Mouse (Mus musculus): Measurements from ENCODE around the gene Eml3.

Gene Eml3

DNA sequence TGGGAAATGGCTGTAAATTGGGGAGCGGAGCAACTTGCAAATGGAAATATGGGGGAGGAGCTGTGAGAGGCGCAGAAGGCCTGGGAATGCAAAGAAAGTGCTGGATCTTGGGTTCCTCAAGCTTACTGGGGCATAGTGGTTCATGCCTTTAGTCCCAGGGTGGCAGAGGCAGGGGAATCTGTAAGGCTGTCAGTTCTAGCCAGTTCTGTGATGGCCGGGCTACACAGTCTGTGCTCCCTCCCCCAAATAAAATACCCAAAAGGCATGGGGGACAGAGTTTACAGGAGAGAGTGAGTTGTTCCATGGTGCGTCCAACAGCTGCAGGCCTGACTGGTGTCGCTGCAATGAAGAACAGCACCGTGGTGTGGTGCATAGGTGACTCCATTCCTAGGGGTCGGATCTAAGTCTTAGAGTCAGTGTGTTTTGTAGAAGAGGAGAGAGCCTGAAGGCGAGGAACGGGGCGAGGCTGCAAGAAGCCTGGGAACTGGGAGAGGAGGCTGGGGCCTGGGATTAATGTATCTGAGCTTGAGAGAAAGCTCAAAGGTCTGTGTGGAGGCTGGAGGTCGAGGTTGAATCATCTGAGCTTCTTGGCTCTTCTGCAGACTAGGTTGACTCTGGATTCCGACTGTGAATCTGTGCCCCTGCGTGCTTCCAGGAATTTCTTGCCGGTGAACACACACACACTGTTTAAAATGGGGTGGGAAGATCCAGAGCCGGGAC is 59.2 kb downstream of the Eml3 start:
- DNase-seq (ENCODE audit: low spot score) = no peak

GRCm38 (mm10) chr19:8989066-8989566 is 59.8 kb downstream of the Eml3 start, which contains the start of gene Ahnak:
TSS of gene Ahnak (plus strand) at chr19:8989284.
- DNase-seq (ENCODE audit: low spot score) = peak; percentile 54

DNA sequence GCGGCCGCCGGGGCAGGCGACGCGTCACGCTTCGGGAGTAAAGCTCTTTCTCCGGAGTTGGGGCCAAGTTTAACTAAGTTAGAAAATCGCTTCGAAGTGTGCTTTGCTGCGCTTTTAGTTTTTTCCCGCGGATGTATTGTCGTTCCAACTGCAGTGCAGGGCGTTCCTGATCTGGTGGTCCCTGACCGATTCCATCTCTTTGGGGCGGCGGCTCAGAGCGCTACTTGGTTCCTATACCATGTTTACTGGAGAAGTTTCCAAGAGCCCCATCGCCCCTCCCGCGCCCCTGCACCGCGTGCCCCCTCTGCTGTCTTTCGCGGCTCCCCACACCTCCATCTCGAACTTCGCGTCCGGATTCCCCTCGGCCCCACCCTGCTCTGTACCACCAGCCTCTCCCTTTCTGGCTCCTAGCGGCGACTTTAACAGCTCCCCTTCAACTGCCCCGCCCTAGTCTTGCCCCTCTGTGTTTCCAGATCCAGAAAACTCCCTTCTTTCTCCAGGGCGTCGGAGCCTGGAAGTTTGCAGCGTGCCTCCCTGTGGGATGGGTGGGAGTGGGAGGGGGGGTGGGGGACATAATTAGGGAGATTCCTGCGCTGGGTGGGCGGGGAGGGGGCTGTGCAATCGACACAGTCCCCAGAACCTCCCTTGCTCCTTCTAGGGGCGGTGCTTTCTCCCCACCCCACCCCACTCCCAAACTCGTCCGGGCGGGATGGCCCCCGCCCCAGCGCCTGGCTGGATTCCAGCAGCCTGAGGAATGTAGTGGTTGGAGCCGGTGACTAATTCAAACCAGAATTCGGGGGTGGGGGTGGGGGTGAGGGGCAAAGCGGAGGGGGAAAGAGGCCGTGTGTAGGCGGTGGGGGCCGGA is 60.4 kb downstream of the Eml3 start:
- peak; percentile 73 for DNase-seq (ENCODE audit: low spot score)

DNA sequence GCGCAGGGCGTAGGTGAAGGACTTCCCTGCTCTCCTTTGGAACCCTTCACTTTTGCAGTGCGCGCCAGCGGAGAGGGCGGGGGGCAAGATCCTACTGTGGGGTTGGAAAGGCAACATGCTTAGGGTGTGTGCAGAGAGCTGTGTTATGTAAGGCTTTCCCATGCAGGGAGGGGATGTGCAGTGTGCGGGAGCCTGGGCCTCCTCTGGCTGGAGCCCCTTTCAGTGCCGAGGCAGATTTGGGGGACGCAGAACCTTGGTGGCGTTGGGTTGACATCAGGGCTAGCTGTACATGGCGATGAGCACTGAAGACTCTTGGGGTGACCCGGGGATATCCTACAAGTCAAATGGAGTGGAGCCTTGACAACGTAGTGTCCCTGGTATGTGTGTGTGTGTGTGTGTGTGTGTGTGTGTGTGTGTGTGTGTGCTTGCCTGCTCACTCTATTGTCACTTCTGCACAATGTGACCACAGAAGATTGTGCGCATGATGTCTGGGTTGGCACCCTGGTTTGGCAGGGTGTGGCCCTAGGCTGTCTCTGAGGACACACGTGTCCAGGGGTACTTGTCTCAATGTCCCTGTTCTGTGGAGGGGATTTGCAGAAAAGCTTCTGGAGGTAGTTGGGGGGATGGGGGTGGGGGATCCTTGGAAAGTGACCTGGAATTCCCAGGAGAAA is 61.2 kb downstream of the Eml3 start:
- DNase-seq (ENCODE audit: low spot score) = no peak
